ENCODE assay signal across 9 mouse cellular contexts in the genomic region with DNA sequence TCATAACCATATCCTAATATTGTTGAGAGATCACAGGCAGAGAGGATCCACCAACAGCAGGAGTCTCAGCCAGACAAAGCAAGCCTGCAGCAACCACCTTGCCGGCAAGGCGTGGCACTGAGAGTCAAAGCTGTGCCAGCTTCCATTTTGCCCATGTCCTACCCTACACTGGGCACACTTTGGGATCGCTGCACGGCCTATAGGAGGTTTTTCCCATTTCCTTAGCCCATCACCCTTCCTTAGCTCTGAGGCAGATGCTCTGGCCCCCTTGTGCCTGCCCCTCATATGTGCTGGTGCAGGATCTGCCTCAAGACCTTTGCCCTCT. TPM values are rescaled to one million over a fixed set of nuclear protein-coding genes. Genes with fewer than 3 reads are reported as not detected.
DNase-seq lines count a peak whose midpoint lies in the region; ATAC-seq lines count a peak whose summit lies in the region.
"Had no signal": no experiment of that assay in that cellular context is flagged by ENCODE, and none has a peak within 500 bp of the region (broad histone marks: within the 10 kb centered on the region; RNA-seq: fewer than 3 reads in every experiment).

No protein-coding gene starts in this region.

- H3K27me3 ChIP-seq in forebrain, embryonic 14.5 days (replicated peaks; ENCODE audit: control insufficient read depth, insufficient read depth, low read length) = no peaks in the 10 kb centered on the region
- no peaks in the 10 kb centered on the region for H3K27me3 ChIP-seq in forebrain, embryonic 11.5 days (ENCODE audit: control insufficient read depth, insufficient read depth, low read length)
- H3K27me3 ChIP-seq in liver, embryonic 12.5 days (replicated peaks) = peaks cover 8% of the 10 kb centered on the region
- H3K27me3 ChIP-seq in liver, embryonic 11.5 days (replicated peaks; ENCODE audit: control insufficient read depth, insufficient read depth, low read length) = 0 out of 2 replicates have a peak, but pooled peaks cover 5% of the 10 kb centered on the region
- no peaks in the 10 kb centered on the region for H3K27me3 ChIP-seq in midbrain, embryonic 16.5 days (ENCODE audit: control insufficient read depth, insufficient read depth, low read depth, low read length)

- WGBS in forebrain, embryonic 14.5 days = 79% methylated on average over 4 of the region's 4 CpGs
- WGBS in forebrain, embryonic 11.5 days = 79% methylated on average over 4 of the region's 4 CpGs
- WGBS in liver, embryonic 12.5 days (ENCODE audit: insufficient replicate concordance) = 64% methylated on average over 4 of the region's 4 CpGs
- WGBS in liver, embryonic 11.5 days = 76% methylated on average over 4 of the region's 4 CpGs
- WGBS in midbrain, embryonic 16.5 days = 85% methylated on average over 4 of the region's 4 CpGs

- H3K9me3 ChIP-seq in forebrain, embryonic 14.5 days (replicated peaks; ENCODE audit: control insufficient read depth, low read length) = no peaks in the 10 kb centered on the region
- H3K9me3 ChIP-seq in forebrain, embryonic 11.5 days (ENCODE audit: control insufficient read depth, low read length) = no peaks in the 10 kb centered on the region
- H3K9me3 ChIP-seq in liver, embryonic 12.5 days (replicated peaks) = no peaks in the 10 kb centered on the region
- no peaks in the 10 kb centered on the region for H3K9me3 ChIP-seq in liver, embryonic 11.5 days (ENCODE audit: control insufficient read depth, low read length)
- H3K9me3 ChIP-seq in midbrain, embryonic 16.5 days (replicated peaks; ENCODE audit: control insufficient read depth, low read length, poor library complexity, severe bottlenecking) = no peaks in the 10 kb centered on the region

- no peak overlapping the region for H3K9ac ChIP-seq in forebrain, embryonic 14.5 days (ENCODE audit: low read length)
- no peak overlapping the region for H3K9ac ChIP-seq in forebrain, embryonic 11.5 days (ENCODE audit: low read length)
- H3K9ac ChIP-seq in liver, embryonic 12.5 days = no peak overlapping the region
- no peak overlapping the region for H3K9ac ChIP-seq in liver, embryonic 11.5 days (ENCODE audit: low read depth, low read length)
- no peak overlapping the region for H3K9ac ChIP-seq in midbrain, embryonic 16.5 days (ENCODE audit: low read depth, low read length)

- H3K36me3 ChIP-seq in forebrain, embryonic 14.5 days (ENCODE audit: control insufficient read depth, insufficient read depth, low read length) = no peaks in the 10 kb centered on the region
- no peaks in the 10 kb centered on the region for H3K36me3 ChIP-seq in forebrain, embryonic 11.5 days (ENCODE audit: control insufficient read depth, insufficient read depth, low read length)
- no peaks in the 10 kb centered on the region for H3K36me3 ChIP-seq in liver, embryonic 12.5 days
- H3K36me3 ChIP-seq in liver, embryonic 11.5 days (ENCODE audit: control insufficient read depth, insufficient read depth, low read length) = no peaks in the 10 kb centered on the region
- no peaks in the 10 kb centered on the region for H3K36me3 ChIP-seq in midbrain, embryonic 16.5 days (ENCODE audit: control insufficient read depth, insufficient read depth, low read length)

- DNase-seq in forebrain, embryonic 14.5 days (ENCODE audit: low spot score) = no peak
- DNase-seq in forebrain, embryonic 11.5 days (ENCODE audit: low spot score) = no peak
- DNase-seq in liver, embryonic 11.5 days (ENCODE audit: low spot score) = no peak
- no peak for DNase-seq in right cerebral cortex, postnatal 25 days
- DNase-seq in c-Kit-positive CD71-positive TER-119-positive erythroid progenitor cells, embryonic 14.5 days (ENCODE audit: low spot score) = no peak

- peak; percentile 40; the same call in 1 of the 2 replicates for ATAC-seq in forebrain, embryonic 14.5 days
- ATAC-seq in forebrain, embryonic 11.5 days (replicated peaks; ENCODE audit: low FRiP score) = no peak
- peak; percentile 52; the same call in 1 of the 2 replicates for ATAC-seq in liver, embryonic 12.5 days
- ATAC-seq in liver, embryonic 11.5 days (replicated peaks; ENCODE audit: low FRiP score) = no peak
- peak; percentile 72 for ATAC-seq in erythroblast, adult 5-6 weeks (replicated peaks; ENCODE audit: low FRiP score, poor library complexity, severe bottlenecking)
- ATAC-seq in midbrain, embryonic 16.5 days = peak; percentile 54; the same call in 1 of the 2 replicates

- H3K4me2 ChIP-seq in forebrain, embryonic 14.5 days (ENCODE audit: low read length) = no peak overlapping the region
- no peak overlapping the region for H3K4me2 ChIP-seq in forebrain, embryonic 11.5 days (ENCODE audit: low read depth, low read length, severe bottlenecking)
- H3K4me2 ChIP-seq in liver, embryonic 12.5 days = 0 out of 2 replicates have a peak overlapping the region, but pooled peaks have one; percentile 1
- H3K4me2 ChIP-seq in liver, embryonic 11.5 days = no peak overlapping the region
- H3K4me2 ChIP-seq in midbrain, embryonic 16.5 days (ENCODE audit: low read length) = no peak overlapping the region

- H3K27ac ChIP-seq in forebrain, embryonic 14.5 days (ENCODE audit: low read depth, low read length) = no peak overlapping the region
- no peak overlapping the region for H3K27ac ChIP-seq in forebrain, embryonic 11.5 days (ENCODE audit: low read depth, low read length)
- no peak overlapping the region for H3K27ac ChIP-seq in liver, embryonic 12.5 days
- H3K27ac ChIP-seq in liver, embryonic 11.5 days (ENCODE audit: low read depth, low read length) = no peak overlapping the region
- no peak overlapping the region for H3K27ac ChIP-seq in midbrain, embryonic 16.5 days (ENCODE audit: low read length)
- H3K27ac ChIP-seq: heart, adult 2 months had no signal

- no peaks in the 10 kb centered on the region for H3K4me1 ChIP-seq in forebrain, embryonic 14.5 days (ENCODE audit: control insufficient read depth, insufficient read depth, low read length)
- no peaks in the 10 kb centered on the region for H3K4me1 ChIP-seq in forebrain, embryonic 11.5 days (replicated peaks; ENCODE audit: control insufficient read depth, insufficient read depth, low read length)
- peaks cover 9% of the 10 kb centered on the region for H3K4me1 ChIP-seq in liver, embryonic 12.5 days
- H3K4me1 ChIP-seq in liver, embryonic 11.5 days (replicated peaks; ENCODE audit: control insufficient read depth, insufficient read depth, low read length) = no peaks in the 10 kb centered on the region
- H3K4me1 ChIP-seq in midbrain, embryonic 16.5 days (ENCODE audit: control insufficient read depth, insufficient read depth, low read length) = no peaks in the 10 kb centered on the region; the same call in 1 of the 2 replicates

- H3K4me3 ChIP-seq in forebrain, embryonic 14.5 days (ENCODE audit: low read depth, low read length) = no peak overlapping the region
- H3K4me3 ChIP-seq in forebrain, embryonic 11.5 days (ENCODE audit: low read depth, low read length) = no peak overlapping the region
- no peak overlapping the region for H3K4me3 ChIP-seq in liver, embryonic 12.5 days
- H3K4me3 ChIP-seq in liver, embryonic 11.5 days (ENCODE audit: low read depth, low read length) = no peak overlapping the region
- H3K4me3 ChIP-seq in midbrain, embryonic 16.5 days (ENCODE audit: low read depth, low read length) = no peak overlapping the region
- H3K4me3 ChIP-seq: heart, adult 2 months had no signal

RNA-seq across cellular contexts. Expression of a gene that starts 40.5 kb away (rescaled TPM):
- polyA plus RNA-seq in forebrain, embryonic 14.5 days (2014; fragmentation: Nextera tagmentation; extraction: Ambion mirVana) = 3.7 and 3.9 TPM in 2 replicates
- 8.1 and 9.2 TPM in 2 replicates for polyA plus RNA-seq in forebrain, embryonic 11.5 days (2014; fragmentation: Nextera tagmentation; extraction: Ambion mirVana)
- polyA plus RNA-seq in liver, embryonic 12.5 days (2016; fragmentation: Nextera tagmentation; extraction: Ambion mirVana) = 2.4 and 2.9 TPM in 2 replicates
- polyA plus RNA-seq in liver, embryonic 11.5 days (2014; fragmentation: Nextera tagmentation; extraction: Ambion mirVana) = 7.4 and 7.7 TPM in 2 replicates
- total RNA-seq in erythroblast, adult 5-6 weeks (2015; ENCODE audit: low replicate concordance) = not detected in 2 replicates
- total RNA-seq in erythroblast, adult 5-6 weeks (2017; ENCODE audit: low replicate concordance) = not detected in 2 replicates
- 3.4 and 4.3 TPM in 2 replicates for polyA plus RNA-seq in midbrain, embryonic 16.5 days (2015; fragmentation: Nextera tagmentation; extraction: Ambion mirVana)

Comparison
In these comparisons a context has a peak if more than half of its experiments do, and no peak if none do; other contexts are left out.
1. ATAC-seq: peak in forebrain, embryonic 14.5 days (single experiment), liver, embryonic 12.5 days (single experiment), erythroblast, adult 5-6 weeks (single experiment) and midbrain, embryonic 16.5 days (single experiment); none in forebrain, embryonic 11.5 days (single experiment) and liver, embryonic 11.5 days (single experiment).